Mouse (Mus musculus) liver, postnatal 0 days (tissue): ENCODE measurements around the gene Slc36a1. TPM values are rescaled to one million over a fixed set of nuclear protein-coding genes. Genes with fewer than 3 reads are reported as not detected.
A peak's percentile ranks its signal among the peaks of the same experiment; 100 is the strongest.

ENCODE experiments used
- ATAC-seq: fragments of 200-750 bp; cut with Nextera tagmentation; 2 replicates; pipeline ENCODE4 v1.8.0; 2017; ENCODE audit warnings: mild to moderate bottlenecking, moderate library complexity
- DNase-seq: peaks from one replicate; pipeline ENCODE4 v3.0.0-alpha.2; 2016
- H3K27ac ChIP-seq: fragments of 300-500 bp; sonication (generic); 2 replicates; pipeline ENCODE4 v1.5.1; 2014; ENCODE audit warnings: antibody characterized with exemption, moderate library complexity, mild to moderate bottlenecking, low read depth
- H3K27me3 ChIP-seq: fragments of 300-500 bp; sonication (generic); 2 replicates; pipeline ENCODE4 v1.6.1; 2014; ENCODE audit warnings: low read length, control low read depth, mixed read lengths; ENCODE audit not compliant: insufficient read depth
- H3K36me3 ChIP-seq: fragments of 300-500 bp; sonication (generic); replicated peaks from 2 replicates; pipeline ENCODE4 v1.6.1; 2014; ENCODE audit warnings: mild to moderate bottlenecking, control low read depth, low read length, moderate library complexity, mixed read lengths; ENCODE audit not compliant: insufficient read depth
- H3K4me1 ChIP-seq: fragments of 300-500 bp; sonication (generic); 2 replicates; pipeline ENCODE4 v1.6.1; 2014; ENCODE audit warnings: antibody characterized with exemption, mild to moderate bottlenecking, control low read depth; ENCODE audit not compliant: insufficient read depth
- H3K4me2 ChIP-seq: fragments of 300-500 bp; sonication (generic); 2 replicates; pipeline ENCODE4 v1.6.1; 2014; ENCODE audit warnings: low read depth, mild to moderate bottlenecking, low read length, moderate library complexity, mixed read lengths
- H3K4me3 ChIP-seq: fragments of 300-500 bp; sonication (generic); 2 replicates; pipeline ENCODE4 v1.5.1; 2014; ENCODE audit warnings: low read depth, low read length
- H3K9ac ChIP-seq: fragments of 300-500 bp; sonication (generic); replicated peaks from 2 replicates; pipeline ENCODE4 v1.6.1; 2014; ENCODE audit warnings: mild to moderate bottlenecking, moderate library complexity
- H3K9me3 ChIP-seq: fragments of 300-500 bp; sonication (generic); 2 replicates; pipeline ENCODE4 v1.6.1; 2016; ENCODE audit warnings: mild to moderate bottlenecking, control low read depth, low read length, mixed read lengths
- CTCF ChIP-seq: sonication (generic); IDR thresholded peaks from 2 replicates; pipeline ENCODE4 v1.5.1; 2016; ENCODE audit warnings: antibody characterized with exemption, low read depth
- EP300 ChIP-seq: IDR thresholded peaks from 2 replicates; pipeline ENCODE4 v1.6.1; 2016; ENCODE audit warnings: antibody characterized with exemption, low read depth, mild to moderate bottlenecking
- WGBS: fragments of 180-500 bp; shearing (Covaris S2); extraction: QIAGEN DNeasy Blood & Tissue Kit; methylation state at CpG from one replicate; pipeline ENCODE4 v1.1.7; 2014; ENCODE audit not compliant: insufficient replicate concordance; 5-methylcytosine and 5-hydroxymethylcytosine counted together
- polyA plus RNA-seq: library from polyadenylated mRNA; unstranded; fragments of >200 nt; fragmentation: Nextera tagmentation; extraction: Ambion mirVana; gene quantifications from 2 replicates; pipeline ENCODE4 v1.2.1, GENCODE M21; 2015

Gene Slc36a1
- polyA plus RNA-seq, 1 experiment from 2014 or later, result 1.7 TPM

DNA sequence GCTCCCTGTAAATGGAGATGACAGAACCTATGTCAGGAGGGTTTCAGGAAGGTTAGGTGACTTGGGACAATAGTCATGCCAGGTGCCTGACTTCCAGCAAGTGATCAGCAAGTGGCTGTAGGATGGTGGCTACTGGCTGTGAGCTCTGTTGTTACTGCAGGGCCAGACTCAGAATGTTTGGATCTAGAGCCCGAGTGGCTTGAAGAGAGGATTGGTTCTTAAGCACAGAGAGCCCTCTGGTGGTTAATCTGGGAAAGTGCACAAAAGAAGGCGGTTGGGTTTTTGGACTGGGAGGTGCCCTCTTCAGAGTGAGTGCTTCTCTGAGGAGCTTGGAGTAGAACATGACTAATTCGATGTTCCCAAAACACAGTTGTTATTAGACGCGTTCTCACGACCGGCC lies 36.4 kb downstream of the Slc36a1 start:
- Histone ChIP-seq H3K4me1 (no peaks in the 10 kb centered on the region), H3K27ac (no peak overlapping the region), H3K27me3 (no peaks in the 10 kb centered on the region), H3K4me2 (no peak overlapping the region), H3K36me3 (no peaks in the 10 kb centered on the region), H3K9me3 (no peaks in the 10 kb centered on the region), H3K4me3 (no peak overlapping the region), H3K9ac (no peak overlapping the region)
- DNase-seq (peak; percentile 46), ATAC-seq (peak; percentile 50)
- WGBS, result 58% methylated on average over 7 of the region's 7 CpGs
- TF ChIP-seq EP300 (no peak), CTCF (peak; percentile 85)

DNA sequence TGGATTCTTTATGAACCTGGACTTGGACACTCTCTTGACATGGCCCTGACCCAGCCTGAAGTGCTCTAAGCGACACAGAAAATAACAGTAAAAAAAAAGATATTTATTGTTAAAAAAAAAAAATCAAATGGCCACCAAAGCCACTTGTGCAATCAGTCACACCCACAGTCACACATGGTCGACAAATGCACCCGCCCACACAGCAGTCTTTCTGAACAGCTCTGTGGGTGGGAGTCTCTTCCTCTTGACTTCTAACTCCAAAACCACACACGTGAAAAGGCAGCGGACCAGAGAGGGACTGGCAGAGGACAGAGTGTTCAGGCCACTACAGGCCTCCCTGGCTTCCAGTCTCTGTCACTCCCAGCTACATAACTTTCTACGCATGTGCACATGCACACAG lies 46.4 kb downstream of the Slc36a1 start:
- Histone ChIP-seq H3K4me1 (no peaks in the 10 kb centered on the region), H3K9ac (no peak overlapping the region), H3K4me3 (no peak overlapping the region), H3K27ac (no peak overlapping the region), H3K4me2 (no peak overlapping the region), H3K9me3 (no peaks in the 10 kb centered on the region), H3K36me3 (no peaks in the 10 kb centered on the region), H3K27me3 (no peaks in the 10 kb centered on the region)
- DNase-seq (no peak), ATAC-seq (no peak)
- WGBS, result 40% methylated on average over 6 of the region's 6 CpGs
- TF ChIP-seq CTCF, result no peak
- TF ChIP-seq EP300, result no peak

DNA sequence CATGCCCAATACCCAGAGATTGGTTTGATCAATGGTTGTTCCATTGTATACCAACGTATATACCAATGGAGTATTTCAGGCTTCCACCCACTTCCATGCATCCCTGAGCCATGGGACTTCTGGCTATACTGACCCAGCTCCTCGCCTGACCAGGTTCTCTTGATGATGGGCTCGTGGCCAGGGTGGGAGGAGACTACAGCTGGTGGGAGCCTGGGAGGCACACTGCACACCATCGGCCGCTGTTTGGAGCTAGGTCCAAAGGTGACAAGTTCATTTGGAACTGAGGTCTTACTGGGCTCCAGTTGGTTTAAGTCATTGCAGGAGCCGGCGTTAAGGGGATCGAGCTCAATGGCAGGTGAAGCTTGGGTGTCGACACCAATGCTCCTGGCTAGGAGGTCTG lies 49.2 kb downstream of the Slc36a1 start:
- no peaks in the 10 kb centered on the region for H3K36me3 ChIP-seq
- DNase-seq (peak; percentile 50), ATAC-seq (peak; percentile 53; the same call in 1 of the 2 replicates)
- no peak overlapping the region for H3K9ac ChIP-seq
- H3K4me1 ChIP-seq, result no peaks in the 10 kb centered on the region
- no peak overlapping the region for H3K4me2 ChIP-seq
- WGBS, result 64% methylated on average over 9 of the region's 9 CpGs
- H3K4me3 ChIP-seq, result no peak overlapping the region
- H3K27me3 ChIP-seq, result no peaks in the 10 kb centered on the region
- H3K27ac ChIP-seq, result no peak overlapping the region
- no peaks in the 10 kb centered on the region for H3K9me3 ChIP-seq
- no peak for TF ChIP-seq EP300
- no peak for TF ChIP-seq CTCF

DNA sequence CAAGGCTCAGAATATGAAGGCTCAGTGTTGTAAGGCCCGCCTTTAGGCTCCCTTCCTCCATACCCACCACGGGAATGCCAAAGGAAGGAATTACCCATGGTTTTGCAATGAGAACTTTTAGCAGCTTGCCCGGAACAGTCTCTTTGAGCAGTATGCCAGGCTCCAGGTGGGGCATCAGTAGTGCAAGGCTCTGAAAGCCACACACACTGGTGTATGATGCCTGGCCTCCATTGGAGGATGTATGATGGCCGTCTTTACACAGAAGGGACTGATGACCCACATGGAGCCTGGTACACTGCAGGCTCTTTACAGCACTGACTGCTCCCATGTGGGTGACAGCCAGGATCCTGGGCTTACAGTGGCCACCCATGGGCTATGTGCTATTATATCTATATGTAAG lies 57.0 kb downstream of the Slc36a1 start:
- H3K9ac ChIP-seq, result no peak overlapping the region
- 71% methylated on average over 4 of the region's 4 CpGs for WGBS

DNA sequence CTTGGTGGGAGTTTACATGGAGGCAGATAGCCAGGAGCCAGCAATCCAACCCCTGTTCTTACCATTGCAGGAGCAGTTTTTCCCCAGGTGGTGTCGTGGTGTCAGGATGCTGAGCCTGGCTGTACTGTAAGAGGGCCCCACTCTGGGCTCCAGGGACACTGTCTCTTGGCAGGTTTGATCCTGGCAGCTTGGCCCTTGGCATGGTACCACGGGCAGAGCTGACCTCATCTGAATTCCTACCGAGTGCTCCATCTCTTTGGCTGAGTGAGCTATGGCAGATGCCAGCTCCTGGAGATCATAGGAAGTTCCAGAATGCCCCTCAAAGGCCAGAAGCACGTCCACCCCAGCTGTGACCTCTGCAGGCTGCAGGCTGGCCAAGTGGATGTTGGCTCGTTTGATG lies 57.9 kb downstream of the Slc36a1 start:
- 58% methylated on average over 5 of the region's 5 CpGs for WGBS
- no peak for TF ChIP-seq EP300
- TF ChIP-seq CTCF, result no peak
- Histone ChIP-seq H3K9ac (no peak overlapping the region), H3K36me3 (no peaks in the 10 kb centered on the region), H3K4me3 (no peak overlapping the region), H3K9me3 (no peaks in the 10 kb centered on the region), H3K27ac (no peak overlapping the region), H3K27me3 (no peaks in the 10 kb centered on the region), H3K4me1 (no peaks in the 10 kb centered on the region), H3K4me2 (no peak overlapping the region)
- DNase-seq, result no peak
- no peak for ATAC-seq

More for the DNA sequence above, 57.0 kb downstream of the Slc36a1 start:
- TF ChIP-seq EP300 (no peak), CTCF (no peak)
- no peak overlapping the region for H3K4me2 ChIP-seq
- H3K36me3 ChIP-seq, result no peaks in the 10 kb centered on the region
- no peak overlapping the region for H3K27ac ChIP-seq
- no peak for DNase-seq
- no peak overlapping the region for H3K4me3 ChIP-seq
- ATAC-seq, result no peak
- no peaks in the 10 kb centered on the region for H3K27me3 ChIP-seq
- H3K9me3 ChIP-seq, result no peaks in the 10 kb centered on the region
- H3K4me1 ChIP-seq, result no peaks in the 10 kb centered on the region

DNA sequence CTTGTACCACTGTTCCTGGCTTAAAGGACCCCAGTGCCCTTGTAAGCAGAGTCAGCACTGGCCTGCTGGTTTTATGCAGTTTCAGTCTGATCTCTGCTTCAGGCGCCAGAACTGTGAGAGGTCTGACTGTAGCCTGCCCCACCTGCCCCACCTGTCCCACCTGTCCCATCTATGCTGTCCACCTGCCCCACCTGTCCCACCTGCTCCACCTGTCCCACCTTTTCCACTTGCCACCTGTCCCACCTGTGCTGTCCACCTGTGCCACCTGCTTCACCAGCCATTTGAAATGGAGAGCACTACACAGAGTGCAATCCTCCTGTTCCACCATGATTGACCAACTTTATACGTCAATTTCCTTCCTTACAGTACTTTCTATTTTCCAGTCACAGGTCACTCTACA lies 60.2 kb downstream of the Slc36a1 start:
- Histone ChIP-seq H3K4me1 (no peaks in the 10 kb centered on the region), H3K27me3 (no peaks in the 10 kb centered on the region), H3K9ac (no peak overlapping the region), H3K4me3 (no peak overlapping the region), H3K4me2 (no peak overlapping the region), H3K36me3 (no peaks in the 10 kb centered on the region), H3K9me3 (no peaks in the 10 kb centered on the region), H3K27ac (no peak overlapping the region)
- no peak for TF ChIP-seq EP300
- no peak for TF ChIP-seq CTCF
- 59% methylated on average over 2 of the region's 2 CpGs for WGBS
- DNase-seq, result no peak
- ATAC-seq, result no peak

DNA sequence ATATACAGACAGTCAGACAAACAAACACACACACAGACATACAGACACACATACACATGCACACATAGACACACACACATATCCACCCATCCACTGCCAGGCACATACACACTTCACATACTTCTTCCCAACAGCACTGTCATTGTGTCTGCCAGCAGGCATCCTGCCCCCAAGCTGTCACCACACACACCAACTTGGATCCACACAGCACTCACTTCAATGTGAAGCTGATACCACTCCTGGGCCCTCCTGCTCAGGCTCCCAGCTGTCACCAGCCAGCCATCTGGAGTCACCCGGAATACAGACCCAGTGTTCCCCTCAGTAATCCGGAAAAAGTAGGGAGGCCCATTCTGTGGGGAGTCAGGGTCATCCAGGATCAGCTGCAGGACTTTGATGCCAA lies 61.5 kb downstream of the Slc36a1 start:
- Histone ChIP-seq H3K27me3 (no peaks in the 10 kb centered on the region), H3K27ac (no peak overlapping the region), H3K9me3 (no peaks in the 10 kb centered on the region), H3K4me3 (no peak overlapping the region), H3K9ac (no peak overlapping the region), H3K4me1 (no peaks in the 10 kb centered on the region), H3K4me2 (no peak overlapping the region), H3K36me3 (no peaks in the 10 kb centered on the region)
- ATAC-seq, result no peak
- TF ChIP-seq CTCF (no peak), EP300 (no peak)
- WGBS, result 60% methylated on average over 2 of the region's 2 CpGs
- DNase-seq, result no peak
